Mouse (Mus musculus) heart, embryonic 15.5 days (tissue): ENCODE data around the gene Zbtb8a. TPM values are rescaled to one million over a fixed set of nuclear protein-coding genes. Genes with fewer than 3 reads are reported as not detected.

Experiments
- ATAC-seq: fragments of 200-750 bp; cut with Nextera tagmentation; replicated peaks from 2 replicates; pipeline ENCODE4 v1.8.0; 2017; ENCODE audit warnings: low read depth, moderate TSS enrichment; ENCODE audit not compliant: insufficient number of reproducible peaks, insufficient read depth, low FRiP score
- H3K27ac ChIP-seq: fragments of 300-500 bp; sonication (generic); 2 replicates; pipeline ENCODE4 v1.5.1; 2015; ENCODE audit warnings: mild to moderate bottlenecking, inconsistent platforms
- H3K27me3 ChIP-seq: fragments of 300-500 bp; sonication (generic); 2 replicates; pipeline ENCODE4 v1.6.1; 2015; ENCODE audit warnings: inconsistent platforms
- H3K36me3 ChIP-seq: fragments of 300-500 bp; sonication (generic); 2 replicates; pipeline ENCODE4 v1.6.1; 2015; ENCODE audit warnings: mild to moderate bottlenecking, inconsistent platforms
- H3K4me1 ChIP-seq: fragments of 300-500 bp; sonication (generic); replicated peaks from 2 replicates; pipeline ENCODE4 v1.6.1; 2015; ENCODE audit warnings: inconsistent platforms
- H3K4me2 ChIP-seq: fragments of 300-500 bp; sonication (generic); 2 replicates; pipeline ENCODE4 v1.6.1; 2015; ENCODE audit warnings: inconsistent platforms, mild to moderate bottlenecking, moderate library complexity
- H3K4me3 ChIP-seq: fragments of 300-500 bp; sonication (generic); 2 replicates; pipeline ENCODE4 v1.5.1; 2015; ENCODE audit warnings: mild to moderate bottlenecking, inconsistent platforms
- H3K9ac ChIP-seq: fragments of 300-500 bp; sonication (generic); 2 replicates; pipeline ENCODE4 v1.6.1; 2015; ENCODE audit warnings: mild to moderate bottlenecking, inconsistent platforms
- H3K9me3 ChIP-seq: fragments of 300-500 bp; sonication (generic); replicated peaks from 2 replicates; pipeline ENCODE4 v1.6.1; 2016; ENCODE audit warnings: inconsistent platforms
- WGBS: fragments of 180-500 bp; shearing (Covaris S2); methylation state at CpG from one replicate; pipeline ENCODE4 v1.1.7; 2015; ENCODE audit warnings: mixed read lengths; 5-methylcytosine and 5-hydroxymethylcytosine counted together
- polyA plus RNA-seq: library from polyadenylated mRNA; unstranded; fragments of >200 nt; fragmentation: Nextera tagmentation; extraction: Ambion mirVana; gene quantifications from 2 replicates; pipeline ENCODE4 v1.2.1, GENCODE M21; 2015

Zbtb8a gene
- polyA plus RNA-seq, 1 experiment from 2014 or later, result 11.0 TPM

GRCm38 (mm10) chr4:129334677-129335215 is 43.2 kb downstream of the Zbtb8a start:
- peaks cover 12% of the 10 kb centered on the region; the same call in 1 of the 2 replicates for H3K36me3 ChIP-seq
- ATAC-seq, result peak; percentile 47; the same call in 1 of the 2 replicates
- H3K27ac ChIP-seq, result peak overlapping the region; percentile 100
- H3K4me2 ChIP-seq, result peak overlapping the region; percentile 68
- under 1% methylated on average over 61 of the region's 62 CpGs for WGBS
- H3K4me1 ChIP-seq, result peaks cover 36% of the 10 kb centered on the region
- H3K9ac ChIP-seq, result peak overlapping the region; percentile 95
- H3K27me3 ChIP-seq, result no peaks in the 10 kb centered on the region
- peak overlapping the region; percentile 89 for H3K4me3 ChIP-seq
- H3K9me3 ChIP-seq, result no peaks in the 10 kb centered on the region

- peaks cover 27% of the 10 kb centered on the region for H3K36me3 ChIP-seq
- 26% methylated on average over 1 of the region's 1 CpGs for WGBS
- no peak for ATAC-seq
- H3K9me3 ChIP-seq, result no peaks in the 10 kb centered on the region
- peak overlapping the region; percentile 68 for H3K4me2 ChIP-seq
- no peaks in the 10 kb centered on the region for H3K27me3 ChIP-seq
- H3K4me3 ChIP-seq, result peak overlapping the region; percentile 89
- peaks cover 36% of the 10 kb centered on the region for H3K4me1 ChIP-seq
- H3K9ac ChIP-seq, result 0 out of 2 replicates have a peak overlapping the region, but pooled peaks have one; percentile 9
- no peak overlapping the region for H3K27ac ChIP-seq
These were observed 45.1 kb downstream of the Zbtb8a start for GRCm38 (mm10) chr4:129332846-129333245.

- Histone ChIP-seq H3K27me3 (no peaks in the 10 kb centered on the region), H3K4me1 (peaks cover 14% of the 10 kb centered on the region), H3K4me2 (no peak overlapping the region), H3K9ac (no peak overlapping the region), H3K9me3 (no peaks in the 10 kb centered on the region), H3K4me3 (no peak overlapping the region), H3K36me3 (peaks cover 49% of the 10 kb centered on the region), H3K27ac (no peak overlapping the region)
- 66% methylated on average over 1 of the region's 1 CpGs for WGBS
- ATAC-seq, result no peak
These were observed 51.7 kb downstream of the Zbtb8a start for GRCm38 (mm10) chr4:129326191-129326590.

- Histone ChIP-seq H3K9ac (no peak overlapping the region), H3K9me3 (no peaks in the 10 kb centered on the region), H3K27me3 (no peaks in the 10 kb centered on the region), H3K4me3 (no peak overlapping the region), H3K27ac (no peak overlapping the region), H3K36me3 (peaks cover 61% of the 10 kb centered on the region), H3K4me1 (peaks cover 14% of the 10 kb centered on the region), H3K4me2 (no peak overlapping the region)
- no peak for ATAC-seq
- 58% methylated on average over 1 of the region's 1 CpGs for WGBS
These were observed 53.2 kb downstream of the Zbtb8a start for GRCm38 (mm10) chr4:129324756-129325155.

- Histone ChIP-seq H3K9ac (no peak overlapping the region), H3K27ac (no peak overlapping the region), H3K4me2 (no peak overlapping the region), H3K9me3 (no peaks in the 10 kb centered on the region), H3K27me3 (no peaks in the 10 kb centered on the region), H3K4me1 (peaks cover 14% of the 10 kb centered on the region), H3K36me3 (peaks cover 61% of the 10 kb centered on the region), H3K4me3 (no peak overlapping the region)
- WGBS, result 94% methylated on average over 1 of the region's 1 CpGs
- ATAC-seq, result no peak
These were observed 54.4 kb downstream of the Zbtb8a start for GRCm38 (mm10) chr4:129323491-129323890.

- 92% methylated on average over 5 of the region's 5 CpGs for WGBS
- Histone ChIP-seq H3K27me3 (no peaks in the 10 kb centered on the region), H3K9ac (no peak overlapping the region), H3K9me3 (no peaks in the 10 kb centered on the region), H3K36me3 (peaks cover 61% of the 10 kb centered on the region), H3K4me3 (no peak overlapping the region), H3K27ac (no peak overlapping the region), H3K4me2 (no peak overlapping the region), H3K4me1 (peaks cover 14% of the 10 kb centered on the region)
- no peak for ATAC-seq
These were observed 55.9 kb downstream of the Zbtb8a start for GRCm38 (mm10) chr4:129322042-129322441.

GRCm38 (mm10) chr4:129320876-129321275 is 57.0 kb downstream of the Zbtb8a start:
- no peak overlapping the region for H3K4me2 ChIP-seq
- no peak overlapping the region for H3K27ac ChIP-seq
- peaks cover 8% of the 10 kb centered on the region for H3K4me1 ChIP-seq
- H3K9ac ChIP-seq, result no peak overlapping the region
- H3K9me3 ChIP-seq, result no peaks in the 10 kb centered on the region
- no peaks in the 10 kb centered on the region for H3K27me3 ChIP-seq
- H3K36me3 ChIP-seq, result peaks cover 68% of the 10 kb centered on the region
- no peak for ATAC-seq
- WGBS, result 85% methylated on average over 1 of the region's 1 CpGs
- no peak overlapping the region for H3K4me3 ChIP-seq

- Histone ChIP-seq H3K4me3 (no peak overlapping the region), H3K27me3 (no peaks in the 10 kb centered on the region), H3K9me3 (no peaks in the 10 kb centered on the region), H3K4me2 (no peak overlapping the region), H3K36me3 (peaks cover 88% of the 10 kb centered on the region), H3K9ac (no peak overlapping the region), H3K4me1 (no peaks in the 10 kb centered on the region), H3K27ac (no peak overlapping the region)
- 76% methylated on average over 3 of the region's 3 CpGs for WGBS
- ATAC-seq, result no peak
These were observed 64.0 kb downstream of the Zbtb8a start for GRCm38 (mm10) chr4:129313886-129314285.

GRCm38 (mm10) chr4:129307936-129308335 is 70.0 kb downstream of the Zbtb8a start:
- Histone ChIP-seq H3K4me1 (peaks cover 9% of the 10 kb centered on the region), H3K4me2 (no peak overlapping the region), H3K4me3 (no peak overlapping the region), H3K9me3 (no peaks in the 10 kb centered on the region), H3K9ac (no peak overlapping the region), H3K27me3 (no peaks in the 10 kb centered on the region), H3K36me3 (peaks cover 53% of the 10 kb centered on the region), H3K27ac (no peak overlapping the region)
- ATAC-seq, result no peak
- 89% methylated on average over 1 of the region's 1 CpGs for WGBS

GRCm38 (mm10) chr4:129304306-129304705 is 73.6 kb downstream of the Zbtb8a start:
- Histone ChIP-seq H3K36me3 (peaks cover 26% of the 10 kb centered on the region), H3K4me3 (no peak overlapping the region), H3K27me3 (no peaks in the 10 kb centered on the region), H3K9ac (no peak overlapping the region), H3K4me2 (no peak overlapping the region), H3K9me3 (no peaks in the 10 kb centered on the region), H3K4me1 (peaks cover 11% of the 10 kb centered on the region), H3K27ac (0 out of 2 replicates have a peak overlapping the region, but pooled peaks have one; percentile 32)
- no peak for ATAC-seq
- 9% methylated on average over 1 of the region's 1 CpGs for WGBS

GRCm38 (mm10) chr4:129303816-129304215 is 74.1 kb downstream of the Zbtb8a start:
- Histone ChIP-seq H3K4me3 (no peak overlapping the region), H3K4me2 (no peak overlapping the region), H3K9ac (no peak overlapping the region), H3K9me3 (no peaks in the 10 kb centered on the region), H3K4me1 (peaks cover 14% of the 10 kb centered on the region), H3K36me3 (peaks cover 21% of the 10 kb centered on the region), H3K27ac (peak overlapping the region; percentile 32; the same call in 1 of the 2 replicates), H3K27me3 (no peaks in the 10 kb centered on the region)
- 74% methylated on average over 9 of the region's 9 CpGs for WGBS
- ATAC-seq, result no peak; the same call in 1 of the 2 replicates
